Mouse (Mus musculus): ENCODE results near the gene Rgs6. TPM values are rescaled to one million over a fixed set of nuclear protein-coding genes. Genes with fewer than 3 reads are reported as not detected.

The Rgs6 gene
- total RNA-seq, 2 experiments from 2014 or later = 80.0 to 83.2 TPM

- H3K4me3 ChIP-seq = no peak overlapping the region
- TF ChIP-seq CTCF (IDR thresholded peaks at IDR 0.05) = no peak
- peak overlapping the region; percentile 44; the same call in 1 of the 2 replicates for H3K27ac ChIP-seq
- DNase-seq (ENCODE audit: extremely low spot score in 1 of 2, low spot score in 2 of 2) = peak; percentile 23 to 33
- intact Hi-C loops (cut with DNase I) = no loop called here
Measured at GRCm38 (mm10) chr12:82664598-82664997, 76.5 kb downstream of the Rgs6 start.

- no peak; the same call in 1 of the 2 replicates for TF ChIP-seq CTCF (IDR thresholded peaks at IDR 0.05)
- Histone ChIP-seq H3K4me3 (no peak overlapping the region), H3K27ac (peak overlapping the region; percentile 50)
- no peak for DNase-seq (ENCODE audit: extremely low spot score in 1 of 2, low spot score in 2 of 2)
- intact Hi-C loops (cut with DNase I) = no loop called here
Measured at GRCm38 (mm10) chr12:82667441-82667840, 79.3 kb downstream of the Rgs6 start.

- intact Hi-C loops (cut with DNase I) = no loop called here
- no peak for TF ChIP-seq CTCF (IDR thresholded peaks at IDR 0.05)
- DNase-seq (ENCODE audit: extremely low spot score in 1 of 2, low spot score in 2 of 2) = no peak
- Histone ChIP-seq H3K4me3 (no peak overlapping the region), H3K27ac (no peak overlapping the region; the same call in 1 of the 2 replicates)
Measured at GRCm38 (mm10) chr12:82670201-82670737, 82.2 kb downstream of the Rgs6 start.

GRCm38 (mm10) chr12:82671591-82671990 is 83.5 kb downstream of the Rgs6 start:
- intact Hi-C loops (cut with DNase I) = no loop called here
- Histone ChIP-seq H3K27ac (no peak overlapping the region), H3K4me3 (no peak overlapping the region)
- DNase-seq (ENCODE audit: extremely low spot score in 1 of 2, low spot score in 2 of 2) = no peak
- TF ChIP-seq CTCF (IDR thresholded peaks at IDR 0.05) = no peak

- no peak for DNase-seq (ENCODE audit: extremely low spot score in 1 of 2, low spot score in 2 of 2)
- Histone ChIP-seq H3K27ac (no peak overlapping the region), H3K4me3 (no peak overlapping the region)
- intact Hi-C loops (cut with DNase I) = no loop called here
- TF ChIP-seq CTCF (IDR thresholded peaks at IDR 0.05) = no peak
Measured at GRCm38 (mm10) chr12:82675137-82675536, 87.0 kb downstream of the Rgs6 start.

- DNase-seq (ENCODE audit: extremely low spot score in 1 of 2, low spot score in 2 of 2) = no peak
- H3K27ac ChIP-seq = no peak overlapping the region
Measured at GRCm38 (mm10) chr12:82687015-82687414, 98.9 kb downstream of the Rgs6 start.

GRCm38 (mm10) chr12:82698886-82699527 is 110.9 kb downstream of the Rgs6 start:
- no peak overlapping the region for H3K4me3 ChIP-seq
- intact Hi-C loops (cut with DNase I) = loop anchor here (5.0 to 10.0 kb wide), 2 partner anchors 204 to 318 kb away; no protein-coding TSS in a partner anchor
- peak overlapping the region; percentile 7 for H3K27ac ChIP-seq
- TF ChIP-seq CTCF (IDR thresholded peaks at IDR 0.05) = no peak
- DNase-seq (ENCODE audit: extremely low spot score in 1 of 2, low spot score in 2 of 2) = no peak

More at GRCm38 (mm10) chr12:82687015-82687414, 98.9 kb downstream of the Rgs6 start:
- H3K4me3 ChIP-seq = no peak overlapping the region
- TF ChIP-seq CTCF (IDR thresholded peaks at IDR 0.05) = no peak
- intact Hi-C loops (cut with DNase I) = no loop called here

GRCm38 (mm10) chr12:82699528-82699905 is 111.4 kb downstream of the Rgs6 start:
- DNase-seq (ENCODE audit: extremely low spot score in 1 of 2, low spot score in 2 of 2) = no peak
- no peak for TF ChIP-seq CTCF (IDR thresholded peaks at IDR 0.05)
- intact Hi-C loops (cut with DNase I) = loop anchor here (5.0 to 10.0 kb wide), 2 partner anchors 205 to 318 kb away; no protein-coding TSS in a partner anchor
- Histone ChIP-seq H3K4me3 (no peak overlapping the region), H3K27ac (no peak overlapping the region)

- TF ChIP-seq CTCF (IDR thresholded peaks at IDR 0.05) = no peak
- no peak for DNase-seq (ENCODE audit: extremely low spot score in 1 of 2, low spot score in 2 of 2)
- intact Hi-C loops (cut with DNase I) = no loop called here
- Histone ChIP-seq H3K4me3 (no peak overlapping the region), H3K27ac (no peak overlapping the region)
Measured at GRCm38 (mm10) chr12:82700241-82700640, 112.1 kb downstream of the Rgs6 start.

- DNase-seq (ENCODE audit: extremely low spot score in 1 of 2, low spot score in 2 of 2) = peak; percentile 19 to 35
- intact Hi-C loops (cut with DNase I) = loop anchor here (1.0 kb wide), 1 partner anchor 245 kb away; no protein-coding TSS in a partner anchor
- peak; percentile 68 for TF ChIP-seq CTCF (IDR thresholded peaks at IDR 0.05)
- Histone ChIP-seq H3K27ac (no peak overlapping the region), H3K4me3 (no peak overlapping the region)
Measured at GRCm38 (mm10) chr12:82700840-82701239, 112.7 kb downstream of the Rgs6 start.

GRCm38 (mm10) chr12:82701359-82701758 is 113.3 kb downstream of the Rgs6 start:
- no peak for DNase-seq (ENCODE audit: extremely low spot score in 1 of 2, low spot score in 2 of 2)
- Histone ChIP-seq H3K4me3 (no peak overlapping the region), H3K27ac (no peak overlapping the region)
- no peak for TF ChIP-seq CTCF (IDR thresholded peaks at IDR 0.05)
- intact Hi-C loops (cut with DNase I) = loop anchor here (1.0 kb wide), 1 partner anchor 245 kb away; no protein-coding TSS in a partner anchor

GRCm38 (mm10) chr12:82710376-82710775 is 122.3 kb downstream of the Rgs6 start:
- no peak for TF ChIP-seq CTCF (IDR thresholded peaks at IDR 0.05)
- no peak for DNase-seq (ENCODE audit: extremely low spot score in 1 of 2, low spot score in 2 of 2)
- intact Hi-C loops (cut with DNase I) = no loop called here
- Histone ChIP-seq H3K4me3 (no peak overlapping the region), H3K27ac (no peak overlapping the region)

Data from left cerebral cortex, adult 2 months (tissue).